Mouse (Mus musculus): ENCODE measurements around the gene Ttc27.

The Ttc27 gene

GRCm38 (mm10) chr17:74753628-74754104 is 36.1 kb downstream of the Ttc27 start:
- in situ Hi-C loops (cut with MboI) = no loop called here

GRCm38 (mm10) chr17:74754369-74755118 is 37.0 kb downstream of the Ttc27 start:
- in situ Hi-C loops (cut with MboI) = no loop called here

GRCm38 (mm10) chr17:74769390-74769811 is 51.9 kb downstream of the Ttc27 start:
- in situ Hi-C loops (cut with MboI) = no loop called here

- in situ Hi-C loops (cut with MboI) = no loop called here
Measured at GRCm38 (mm10) chr17:74772364-74772763, 54.8 kb downstream of the Ttc27 start.

GRCm38 (mm10) chr17:74773556-74773955 is 56.0 kb downstream of the Ttc27 start:
- in situ Hi-C loops (cut with MboI) = no loop called here

- in situ Hi-C loops (cut with MboI) = no loop called here
Measured at GRCm38 (mm10) chr17:74780133-74780532, 62.6 kb downstream of the Ttc27 start.

GRCm38 (mm10) chr17:74780627-74781026 is 63.1 kb downstream of the Ttc27 start:
- in situ Hi-C loops (cut with MboI) = no loop called here

GRCm38 (mm10) chr17:74781911-74782310 is 64.4 kb downstream of the Ttc27 start:
- in situ Hi-C loops (cut with MboI) = no loop called here

- in situ Hi-C loops (cut with MboI) = no loop called here
Measured at GRCm38 (mm10) chr17:74785586-74785985, 68.1 kb downstream of the Ttc27 start.

GRCm38 (mm10) chr17:74786198-74786734 is 68.7 kb downstream of the Ttc27 start:
- in situ Hi-C loops (cut with MboI) = no loop called here

GRCm38 (mm10) chr17:74796023-74796699 is 78.6 kb downstream of the Ttc27 start:
- in situ Hi-C loops (cut with MboI) = no loop called here

GRCm38 (mm10) chr17:74799865-74800264 is 82.3 kb downstream of the Ttc27 start:
- in situ Hi-C loops (cut with MboI) = no loop called here

GRCm38 (mm10) chr17:74802765-74803164 is 85.2 kb downstream of the Ttc27 start:
- in situ Hi-C loops (cut with MboI) = no loop called here

- in situ Hi-C loops (cut with MboI) = no loop called here
Measured at GRCm38 (mm10) chr17:74803835-74804234, 86.3 kb downstream of the Ttc27 start.

GRCm38 (mm10) chr17:74804321-74804930 is 86.9 kb downstream of the Ttc27 start:
- in situ Hi-C loops (cut with MboI) = no loop called here

GRCm38 (mm10) chr17:74807509-74808248 is 90.1 kb downstream of the Ttc27 start:
- in situ Hi-C loops (cut with MboI) = no loop called here

- in situ Hi-C loops (cut with MboI) = no loop called here
Measured at GRCm38 (mm10) chr17:74808330-74808729, 90.8 kb downstream of the Ttc27 start.

- in situ Hi-C loops (cut with MboI) = no loop called here
Measured at GRCm38 (mm10) chr17:74808901-74809300, 91.4 kb downstream of the Ttc27 start.

GRCm38 (mm10) chr17:74810892-74811625 is 93.5 kb downstream of the Ttc27 start:
- in situ Hi-C loops (cut with MboI) = no loop called here

GRCm38 (mm10) chr17:74819711-74820110 is 102.2 kb downstream of the Ttc27 start:
- in situ Hi-C loops (cut with MboI) = no loop called here

GRCm38 (mm10) chr17:74830851-74831250 is 113.3 kb downstream of the Ttc27 start:
- in situ Hi-C loops (cut with MboI) = no loop called here

Data from mature B cell (primary cell).